Mouse (Mus musculus) testis, adult 2 months (tissue): Measurements from ENCODE around the gene Fhad1.

Source experiments
- CTCF ChIP-seq: fragments of 200-500 bp; IDR thresholded peaks from 2 replicates; pipeline ENCODE4 v1.5.1; 2012; ENCODE audit warnings: low read depth, mild to moderate bottlenecking, inconsistent platforms, low read length, moderate library complexity; ENCODE audit not compliant: control insufficient read depth, insufficient read depth, insufficient replicate concordance
- POLR2A ChIP-seq: fragments of 200-500 bp; IDR thresholded peaks from 2 replicates; pipeline ENCODE4 v1.6.1; 2012; ENCODE audit warnings: low read depth, mild to moderate bottlenecking, inconsistent platforms, low read length, moderate library complexity; ENCODE audit not compliant: control insufficient read depth

DNA sequence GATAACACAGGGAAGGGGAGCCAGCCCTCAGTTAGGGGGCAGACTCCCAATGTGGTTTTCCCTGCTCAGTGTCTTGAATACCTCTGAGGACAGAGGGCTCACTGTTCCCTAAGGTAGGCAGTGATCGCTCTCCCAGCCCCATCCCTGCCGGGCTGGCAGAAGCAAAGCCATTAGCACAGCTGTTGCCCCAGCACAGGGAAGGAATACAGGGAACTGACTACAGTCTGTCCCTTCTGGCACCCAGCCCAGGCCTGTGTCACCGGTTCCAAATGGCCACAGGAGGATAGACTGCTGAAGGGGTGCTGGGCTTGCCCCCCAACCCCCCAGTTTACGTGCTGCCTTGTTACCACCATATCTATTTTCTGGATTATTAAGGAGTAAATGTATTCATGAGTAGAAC is 147.4 kb downstream of the Fhad1 start:
- TF ChIP-seq CTCF (no peak), POLR2A (no peak)
